Mouse (Mus musculus): ENCODE measurements around the gene Pde10a. TPM values are rescaled to one million over a fixed set of nuclear protein-coding genes. Genes with fewer than 3 reads are reported as not detected.

Pde10a gene
- polyA plus RNA-seq, 1 experiment from 2014 or later: 2.6 TPM

- no peaks in the 10 kb centered on the region for H3K36me3 ChIP-seq (ENCODE audit: insufficient read depth)
- TF ChIP-seq CTCF (IDR thresholded peaks at IDR 0.05; ENCODE audit: low read depth): no peak
- no peak overlapping the region for H3K27ac ChIP-seq (ENCODE audit: low read depth)
- no peak overlapping the region for H3K9ac ChIP-seq
- DNase-seq (peak; percentile 29), ATAC-seq (ENCODE audit: insufficient read depth) (no peak)
- no peaks in the 10 kb centered on the region for H3K9me3 ChIP-seq (ENCODE audit: low read depth, low read length)
- H3K27me3 ChIP-seq (ENCODE audit: insufficient read depth, low read length): no peaks in the 10 kb centered on the region
- H3K4me2 ChIP-seq: no peak overlapping the region
- H3K4me3 ChIP-seq (ENCODE audit: low read depth, low read length): no peak overlapping the region
- no peaks in the 10 kb centered on the region for H3K4me1 ChIP-seq (ENCODE audit: insufficient read depth)
- WGBS: 57% methylated on average over 5 of the region's 5 CpGs
Observed at GRCm38 (mm10) chr17:9033511-9033910, 508.3 kb downstream of the Pde10a start.

GRCm38 (mm10) chr17:9035561-9036348 lies 510.6 kb downstream of the Pde10a start:
- H3K4me1 ChIP-seq (ENCODE audit: insufficient read depth): no peaks in the 10 kb centered on the region
- H3K4me3 ChIP-seq (ENCODE audit: low read depth, low read length): no peak overlapping the region
- no peak overlapping the region for H3K27ac ChIP-seq (ENCODE audit: low read depth)
- 65% methylated on average over 8 of the region's 8 CpGs for WGBS
- no peaks in the 10 kb centered on the region for H3K9me3 ChIP-seq (ENCODE audit: low read depth, low read length)
- H3K9ac ChIP-seq: no peak overlapping the region
- ATAC-seq (ENCODE audit: insufficient read depth) (no peak), DNase-seq (no peak)
- no peak for TF ChIP-seq CTCF (IDR thresholded peaks at IDR 0.05; ENCODE audit: low read depth)
- no peaks in the 10 kb centered on the region for H3K27me3 ChIP-seq (ENCODE audit: insufficient read depth, low read length)
- no peaks in the 10 kb centered on the region for H3K36me3 ChIP-seq (ENCODE audit: insufficient read depth)
- H3K4me2 ChIP-seq: no peak overlapping the region

Other genes starting within 250 kb of the Pde10a start
- gene Mpc1, start 242.5 kb upstream of the Pde10a start, polyA plus RNA-seq (2014; fragmentation: Nextera tagmentation; extraction: Ambion mirVana): 154 and 160 TPM in 2 replicates
- gene Sft2d1, start 214.3 kb upstream of the Pde10a start, polyA plus RNA-seq (2014; fragmentation: Nextera tagmentation; extraction: Ambion mirVana): 61.0 and 67.4 TPM in 2 replicates
- gene Prr18, start 187.9 kb upstream of the Pde10a start, polyA plus RNA-seq (2014; fragmentation: Nextera tagmentation; extraction: Ambion mirVana): 2.1 and 2.3 TPM in 2 replicates
- 0.20 and 0.35 TPM in 2 replicates for gene T2, start 169.4 kb upstream of the Pde10a start, polyA plus RNA-seq (2014; fragmentation: Nextera tagmentation; extraction: Ambion mirVana)
- 0.34 and 0.45 TPM in 2 replicates for gene T, start 90.9 kb upstream of the Pde10a start, polyA plus RNA-seq (2014; fragmentation: Nextera tagmentation; extraction: Ambion mirVana)
- not detected in 2 replicates for gene Gm17087, start 41.6 kb downstream of the Pde10a start, polyA plus RNA-seq (2014; fragmentation: Nextera tagmentation; extraction: Ambion mirVana)